Mouse (Mus musculus) urinary bladder, postnatal 10 days (tissue): Measurements from ENCODE around the gene Plekhm3.

Experiments
- DNase-seq: peaks from one replicate; pipeline ENCODE4 v3.0.0; 2022; ENCODE audit warnings: low spot score

Gene Plekhm3

DNA sequence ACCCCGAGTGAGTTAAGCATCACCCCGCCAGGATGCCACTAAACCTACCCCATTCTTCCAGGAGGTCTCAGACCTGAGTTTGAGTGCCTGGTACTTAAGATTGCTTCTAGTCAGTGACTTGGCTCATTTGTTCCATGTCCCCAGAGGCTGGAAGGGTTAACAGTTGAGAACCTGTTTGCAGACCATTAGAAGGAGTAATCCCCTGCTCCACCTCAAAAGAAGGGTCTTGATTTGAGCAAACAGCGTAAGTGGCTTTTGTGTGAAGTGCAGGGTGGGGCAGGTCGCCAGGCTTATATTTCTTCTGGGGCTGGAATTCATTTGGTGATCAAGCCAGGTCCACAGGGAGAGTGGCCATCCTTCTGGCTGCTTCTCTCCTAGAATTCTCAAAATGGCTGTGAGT is 183.3 kb downstream of the Plekhm3 start:
- no peak for DNase-seq

GRCm38 (mm10) chr1:64770169-64770568 is 186.5 kb downstream of the Plekhm3 start:
- DNase-seq: no peak

- no peak for DNase-seq
Measured at GRCm38 (mm10) chr1:64761646-64762045, 195.0 kb downstream of the Plekhm3 start.

- no peak for DNase-seq
Measured at GRCm38 (mm10) chr1:64757766-64758165, 198.9 kb downstream of the Plekhm3 start.

GRCm38 (mm10) chr1:64757254-64757653 is 199.4 kb downstream of the Plekhm3 start:
- DNase-seq: no peak

DNA sequence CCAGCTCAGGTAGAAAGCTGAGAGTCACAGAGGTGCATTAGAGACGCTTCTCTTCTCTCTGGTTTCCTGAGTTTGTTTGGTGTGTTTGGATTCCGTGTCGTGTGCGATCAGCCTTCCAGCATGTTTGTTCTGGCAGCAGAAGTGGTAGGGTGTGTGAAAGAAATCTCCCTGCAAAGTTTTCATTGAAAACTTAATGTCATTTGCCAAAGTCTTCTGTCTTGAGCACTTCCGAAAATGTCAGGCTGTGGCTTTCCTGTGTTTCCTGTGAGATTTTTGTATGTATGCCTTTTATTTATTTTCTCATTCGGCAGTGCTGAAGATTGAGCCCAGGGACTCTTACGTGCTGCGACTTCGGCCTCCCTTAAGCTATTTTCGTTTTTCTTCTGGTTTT is 200.0 kb downstream of the Plekhm3 start:
- DNase-seq: no peak

- no peak for DNase-seq
Measured at GRCm38 (mm10) chr1:64755971-64756639, 200.5 kb downstream of the Plekhm3 start.

GRCm38 (mm10) chr1:64754658-64755057 is 202.0 kb downstream of the Plekhm3 start:
- DNase-seq: no peak

DNA sequence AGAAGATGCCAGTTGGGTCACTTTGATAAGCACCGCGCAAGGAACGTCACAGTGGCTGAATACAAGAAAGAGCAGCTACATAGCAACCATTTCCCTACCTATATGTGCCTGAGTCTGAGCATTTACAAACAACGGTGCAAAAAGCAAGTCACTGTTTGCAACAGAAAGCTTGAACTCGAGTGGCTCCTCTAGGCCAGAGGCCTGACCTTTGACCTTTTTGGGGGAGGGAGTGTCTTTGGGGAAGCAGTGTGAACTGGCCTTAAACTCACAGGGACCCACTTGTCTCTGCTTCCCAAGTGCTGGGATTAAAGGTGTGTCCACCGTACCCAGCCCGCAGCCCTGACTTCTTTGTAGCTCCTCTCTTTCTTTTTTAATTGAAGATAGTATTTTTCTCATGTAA is 203.0 kb downstream of the Plekhm3 start:
- DNase-seq: no peak

- DNase-seq: no peak
Measured at GRCm38 (mm10) chr1:64753109-64753508, 203.5 kb downstream of the Plekhm3 start.

DNA sequence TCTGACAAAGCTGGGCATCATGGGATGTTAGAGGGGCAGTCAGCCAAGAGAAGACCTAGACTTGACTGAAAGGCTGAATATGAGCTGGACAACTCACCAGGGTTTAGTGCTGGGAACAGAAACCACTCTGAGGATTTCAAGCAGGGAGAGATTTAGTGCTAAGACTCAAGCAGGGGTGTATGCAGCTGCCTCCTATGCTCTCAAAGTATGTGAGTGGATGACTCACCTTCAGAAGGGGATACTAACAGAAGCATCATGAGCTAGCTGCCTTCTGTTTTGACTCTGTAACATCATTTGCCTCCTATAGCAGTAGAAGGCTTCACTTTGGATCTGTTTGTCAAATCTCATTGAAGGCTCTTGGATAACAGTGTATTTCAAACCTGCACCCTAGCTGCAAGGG is 212.0 kb downstream of the Plekhm3 start:
- DNase-seq: no peak

- DNase-seq: no peak
Measured at GRCm38 (mm10) chr1:64742741-64743408, 213.7 kb downstream of the Plekhm3 start.

DNA sequence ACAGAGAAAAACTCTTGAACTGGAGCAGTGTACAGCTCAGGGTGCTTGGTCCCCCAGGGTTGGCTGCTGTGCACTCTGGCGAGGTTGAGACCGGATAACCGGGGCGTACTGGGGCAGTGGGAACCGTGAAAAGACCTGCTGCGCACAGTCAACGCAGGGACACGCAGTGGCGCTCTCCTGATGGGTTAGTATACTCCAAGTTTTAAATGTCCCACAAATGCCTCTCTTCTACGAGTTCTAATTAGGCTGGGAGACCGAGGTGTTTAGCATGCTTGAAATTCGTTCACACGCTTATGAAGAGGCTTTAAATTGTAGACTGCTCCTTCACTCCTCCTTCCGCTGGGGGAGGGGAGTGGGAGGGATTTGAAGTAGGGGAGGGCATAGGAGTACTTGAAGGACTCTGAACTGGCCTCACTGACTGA is 218.0 kb downstream of the Plekhm3 start:
- no peak for DNase-seq

- DNase-seq: no peak
Measured at GRCm38 (mm10) chr1:64738180-64738555, 218.5 kb downstream of the Plekhm3 start.

- DNase-seq: peak; percentile 76
Measured at GRCm38 (mm10) chr1:64737502-64738179, 219.0 kb downstream of the Plekhm3 start, which contains the start of gene Fzd5. Gene Fzd5 (minus strand): TSS chr1:64737751.

DNA sequence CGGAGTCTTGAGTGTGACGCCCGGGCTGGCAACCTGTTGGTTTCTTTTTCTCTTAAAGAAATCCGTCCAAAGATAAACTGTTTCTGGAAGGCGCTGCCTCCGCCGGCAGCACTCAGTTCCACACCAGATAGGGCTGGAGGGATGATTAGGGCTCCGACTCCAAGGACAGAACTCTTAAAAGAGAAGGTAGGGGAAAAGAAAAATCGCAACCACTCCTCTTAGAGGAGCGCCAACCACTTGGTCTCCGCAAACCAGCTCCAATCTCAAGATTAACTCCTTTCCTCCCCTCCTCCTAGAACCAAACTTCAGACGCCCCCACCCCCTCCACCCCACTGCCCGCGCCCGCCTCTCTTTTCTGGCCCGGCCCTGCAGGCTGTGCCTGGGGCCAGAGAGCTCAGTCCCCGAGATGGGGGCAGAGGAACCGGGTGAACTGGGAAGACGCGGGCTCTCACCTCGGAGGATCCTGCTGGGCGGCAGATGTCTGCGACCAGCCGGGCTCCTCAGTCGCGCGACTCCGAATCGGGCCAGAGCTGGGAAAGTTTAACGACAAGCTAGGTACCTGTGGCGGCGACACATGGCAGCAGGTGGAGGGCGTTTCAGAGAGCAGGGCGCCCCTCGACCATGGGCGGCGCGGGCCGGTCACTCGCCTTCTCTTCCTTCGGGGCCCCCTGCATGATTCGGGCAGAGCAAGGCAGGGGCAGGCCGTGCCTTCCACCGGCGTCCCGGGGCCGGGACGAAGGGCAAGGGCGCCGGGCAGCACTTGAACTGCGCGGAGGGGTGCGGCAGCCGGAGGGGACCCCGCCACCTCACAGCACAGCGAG is 219.7 kb downstream of the Plekhm3 start:
- DNase-seq: no peak
